Mouse (Mus musculus): ENCODE measurements around the gene Nt5c3b. TPM values are rescaled to one million over a fixed set of nuclear protein-coding genes. Genes with fewer than 3 reads are reported as not detected.
A peak's percentile ranks its signal among the peaks of the same experiment; 100 is the strongest.

Nt5c3b gene
- total and polyA plus RNA-seq, 3 experiments = 54.2 to 63.5 (median 54.4) TPM

DNA sequence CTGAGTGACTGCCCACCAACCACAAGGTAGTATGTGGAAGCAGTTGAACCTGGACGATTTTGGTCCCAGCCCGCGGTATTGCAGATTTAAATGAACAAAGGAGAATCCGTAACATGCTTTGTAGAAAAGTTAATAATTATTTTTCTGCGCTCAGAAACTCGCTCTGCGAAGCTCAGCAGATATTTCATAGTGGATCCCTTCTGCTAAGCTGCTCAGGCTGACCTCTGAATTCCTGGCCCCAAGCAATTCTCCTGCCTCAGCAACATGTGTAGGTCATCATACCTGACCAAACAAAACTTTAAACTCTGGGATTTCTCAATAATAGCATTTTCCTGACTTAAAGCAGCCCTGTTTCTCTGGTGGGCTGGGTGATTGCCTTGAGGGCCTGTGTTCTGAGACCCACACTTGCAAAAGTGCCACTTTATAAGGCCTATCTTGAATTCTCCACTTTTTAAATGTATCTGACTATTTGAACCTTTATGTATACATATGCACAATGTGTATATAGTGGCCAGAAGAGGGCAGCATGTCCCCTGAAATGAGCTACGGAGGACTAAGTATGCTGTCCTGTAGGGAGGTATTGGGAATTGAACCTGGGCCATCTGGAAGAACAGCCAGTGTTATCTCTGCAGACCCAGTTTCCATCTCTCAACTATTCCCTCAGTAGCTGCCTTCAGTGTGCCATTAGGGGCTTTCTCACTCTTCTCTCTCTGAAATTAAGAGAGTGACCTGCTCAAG is 44.4 kb upstream of the Nt5c3b start:
- H3K4me1 ChIP-seq (ENCODE audit: control insufficient read depth in 1 of 2, insufficient read depth in 2 of 2) = no peaks in the 10 kb centered on the region
- H3K79me2 ChIP-seq (replicated peaks; ENCODE audit: control insufficient read depth, extremely low read depth, insufficient read depth, poor library complexity, severe bottlenecking) = no peaks in the 10 kb centered on the region
- DNase-seq (ENCODE audit: extremely low read depth) = peak; percentile 43
- TF ChIP-seq SMC3 (IDR thresholded peaks at IDR 0.05; ENCODE audit: low read depth, low read length) = peak; percentile 39
- TF ChIP-seq ZMIZ1 (IDR thresholded peaks at IDR 0.05; ENCODE audit: low read depth, low read length) = no peak
- TF ChIP-seq RAD21 (IDR thresholded peaks at IDR 0.05; ENCODE audit: low read depth, low read length) = peak; percentile 69
- peak; percentile 36 to 76; a peak in 3 of 4 replicates for TF ChIP-seq CTCF (conservative IDR thresholded peaks at IDR 0.05 in 1 of 2, IDR thresholded peaks at IDR 0.05 in 1 of 2; ENCODE audit: low read depth in 2 of 2, low read length in 2 of 2)
- in situ Hi-C loops (cut with MboI; ENCODE audit: low pct_ligation_motif_present, low pct_unique_long_range_greater_than_20kb, low sequenced_read_pairs) = no loop called here
- peaks cover 86 to 97% of the 10 kb centered on the region in 2 experiments for H3K36me3 ChIP-seq (replicated peaks in 1 of 2; ENCODE audit: control insufficient read depth in 1 of 2, insufficient read depth in 1 of 2, low read length in 1 of 2)
- H3K4me2 ChIP-seq (ENCODE audit: insufficient read depth, low read depth, poor library complexity, severe bottlenecking) = no peak overlapping the region
- H3K9ac ChIP-seq (ENCODE audit: insufficient read depth, low read depth) = no peak overlapping the region
- no peaks in the 10 kb centered on the region for H3K27me3 ChIP-seq (replicated peaks)
- no peak overlapping the region for H3K4me3 ChIP-seq (replicated peaks in 1 of 3; ENCODE audit: low read depth in 2 of 3, low read length in 2 of 3, poor library complexity in 1 of 3)
- no peak overlapping the region for H3K27ac ChIP-seq (ENCODE audit: insufficient read depth, low read depth)
- no peaks in the 10 kb centered on the region for H3K9me3 ChIP-seq (replicated peaks; ENCODE audit: low read length)
- dilution Hi-C loops (cut with MboI; ENCODE audit: extremely low pct_ligation_motif_present, extremely low pct_unique_long_range_greater_than_20kb, low sequenced_read_pairs) = no loop called here

DNA sequence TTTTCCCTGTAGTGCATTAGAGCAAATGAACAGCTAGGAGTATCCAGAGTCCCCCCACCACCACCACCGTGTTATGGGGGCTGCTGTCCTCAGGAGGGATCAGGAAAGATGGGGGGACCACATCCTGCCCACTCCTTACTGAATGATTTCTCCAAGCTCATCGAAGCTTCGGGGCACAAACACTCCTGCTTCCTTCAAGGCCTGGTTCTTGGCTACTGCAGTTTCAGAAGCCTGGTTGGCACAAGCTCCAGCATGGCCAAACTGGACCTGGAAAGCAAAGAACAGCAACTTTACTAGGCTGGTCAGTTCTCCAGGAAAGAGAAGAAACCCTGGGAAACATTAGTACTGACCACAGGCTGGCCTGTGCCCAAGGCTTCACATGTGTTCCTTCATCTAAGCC is 42.9 kb upstream of the Nt5c3b start:
- Histone ChIP-seq H3K9ac (ENCODE audit: insufficient read depth, low read depth) (no peak overlapping the region), H3K4me1 (ENCODE audit: control insufficient read depth in 1 of 2, insufficient read depth in 2 of 2) (no peaks in the 10 kb centered on the region), H3K36me3 (replicated peaks in 1 of 2; ENCODE audit: control insufficient read depth in 1 of 2, insufficient read depth in 1 of 2, low read length in 1 of 2) (peaks cover 87 to 97% of the 10 kb centered on the region in 2 experiments), H3K27me3 (replicated peaks) (no peaks in the 10 kb centered on the region), H3K27ac (ENCODE audit: insufficient read depth, low read depth) (no peak overlapping the region), H3K4me3 (replicated peaks in 1 of 3; ENCODE audit: low read depth in 2 of 3, low read length in 2 of 3, poor library complexity in 1 of 3) (no peak overlapping the region), H3K9me3 (replicated peaks; ENCODE audit: low read length) (no peaks in the 10 kb centered on the region), H3K4me2 (ENCODE audit: insufficient read depth, low read depth, poor library complexity, severe bottlenecking) (no peak overlapping the region), H3K79me2 (replicated peaks; ENCODE audit: control insufficient read depth, extremely low read depth, insufficient read depth, poor library complexity, severe bottlenecking) (no peaks in the 10 kb centered on the region)
- in situ Hi-C loops (cut with MboI; ENCODE audit: low pct_ligation_motif_present, low pct_unique_long_range_greater_than_20kb, low sequenced_read_pairs) (loop anchor here (5.0 kb wide), 1 partner anchor 122 kb away; no protein-coding TSS in a partner anchor), dilution Hi-C loops (cut with MboI; ENCODE audit: extremely low pct_ligation_motif_present, extremely low pct_unique_long_range_greater_than_20kb, low sequenced_read_pairs) (no loop called here)
- no peak for DNase-seq (ENCODE audit: extremely low read depth)
- TF ChIP-seq ELF1 (IDR thresholded peaks at IDR 0.05; ENCODE audit: low read depth, low read length) (no peak), GABPA (IDR thresholded peaks at IDR 0.05; ENCODE audit: insufficient replicate concordance, low read depth, low read length) (no peak), MAZ (IDR thresholded peaks at IDR 0.05; ENCODE audit: low read depth, low read length) (no peak), RAD21 (IDR thresholded peaks at IDR 0.05; ENCODE audit: low read depth, low read length) (no peak), ZC3H11A (IDR thresholded peaks at IDR 0.05; ENCODE audit: low read depth, low read length) (no peak), UBTF (IDR thresholded peaks at IDR 0.05; ENCODE audit: low read depth, low read length) (no peak), EP300 (IDR thresholded peaks at IDR 0.05; ENCODE audit: low read length) (no peak), CHD2 (IDR thresholded peaks at IDR 0.05; ENCODE audit: low read length) (no peak), MXI1 (IDR thresholded peaks at IDR 0.05; ENCODE audit: low read depth, low read length) (no peak), MYC (IDR thresholded peaks at IDR 0.05; ENCODE audit: low read depth, low read length) (no peak), ZKSCAN1 (IDR thresholded peaks at IDR 0.05; ENCODE audit: borderline replicate concordance, low read depth, low read length) (no peak), JUN (IDR thresholded peaks at IDR 0.05; ENCODE audit: insufficient read depth, low read depth, low read length) (no peak), RCOR1 (conservative IDR thresholded peaks at IDR 0.05; ENCODE audit: low read depth, low read length) (no peak), POLR2A (IDR thresholded peaks at IDR 0.05; ENCODE audit: low read depth, low read length) (no peak), E2F4 (IDR thresholded peaks at IDR 0.05; ENCODE audit: insufficient replicate concordance, low read depth, low read length) (no peak), SMC3 (IDR thresholded peaks at IDR 0.05; ENCODE audit: low read depth, low read length) (no peak), NELFE (IDR thresholded peaks at IDR 0.05; ENCODE audit: low read depth, low read length) (no peak), IRF4 (IDR thresholded peaks at IDR 0.05; ENCODE audit: low read depth, low read length) (no peak), USF2 (conservative IDR thresholded peaks at IDR 0.05; ENCODE audit: low read depth, low read length) (no peak)
